Mouse (Mus musculus) heart, embryonic 16.5 days (tissue): Measurements from ENCODE around the gene Gm9837. TPM values are rescaled to one million over a fixed set of nuclear protein-coding genes. Genes with fewer than 3 reads are reported as not detected.

Experiments used
- ATAC-seq: fragments of 200-750 bp; cut with Nextera tagmentation; replicated peaks from 2 replicates; pipeline ENCODE4 v1.8.0; 2017; ENCODE audit warnings: moderate number of reproducible peaks; ENCODE audit not compliant: insufficient read depth, low FRiP score; ENCODE audit errors: extremely low read depth
- H3K27ac ChIP-seq: fragments of 300-500 bp; sonication (generic); 2 replicates; pipeline ENCODE4 v1.5.1; 2014; ENCODE audit warnings: mild to moderate bottlenecking, low read length, control low read depth, moderate library complexity
- H3K27me3 ChIP-seq: fragments of 300-500 bp; sonication (generic); 2 replicates; pipeline ENCODE4 v1.6.1; 2014; ENCODE audit warnings: low read length, mixed read lengths; ENCODE audit not compliant: control insufficient read depth, insufficient read depth
- H3K36me3 ChIP-seq: fragments of 300-500 bp; sonication (generic); 2 replicates; pipeline ENCODE4 v1.6.1; 2014; ENCODE audit not compliant: control insufficient read depth, insufficient read depth
- H3K4me1 ChIP-seq: fragments of 300-500 bp; sonication (generic); 2 replicates; pipeline ENCODE4 v1.6.1; 2014; ENCODE audit warnings: low read length, mixed read lengths; ENCODE audit not compliant: control insufficient read depth, insufficient read depth
- H3K4me2 ChIP-seq: fragments of 300-500 bp; sonication (generic); 2 replicates; pipeline ENCODE4 v1.6.1; 2014; ENCODE audit warnings: low read depth, mild to moderate bottlenecking, control low read depth, low read length
- H3K4me3 ChIP-seq: fragments of 300-500 bp; sonication (generic); 2 replicates; pipeline ENCODE4 v1.5.1; 2014; ENCODE audit warnings: mild to moderate bottlenecking, control low read depth, low read length
- H3K9ac ChIP-seq: fragments of 300-500 bp; sonication (generic); 2 replicates; pipeline ENCODE4 v1.6.1; 2014; ENCODE audit warnings: low read length, control low read depth
- H3K9me3 ChIP-seq: fragments of 300-500 bp; sonication (generic); replicated peaks from 2 replicates; pipeline ENCODE4 v1.6.1; 2016; ENCODE audit warnings: low read length; ENCODE audit not compliant: control insufficient read depth
- WGBS: fragments of 180-500 bp; shearing (Covaris S2); extraction: QIAGEN DNeasy Blood & Tissue Kit; methylation state at CpG from one replicate; pipeline ENCODE4 v1.1.7; 2014; 5-methylcytosine and 5-hydroxymethylcytosine counted together
- polyA plus RNA-seq: library from polyadenylated mRNA; unstranded; fragments of >200 nt; fragmentation: Nextera tagmentation; extraction: Ambion mirVana; gene quantifications from 2 replicates; pipeline ENCODE4 v1.2.1, GENCODE M21; 2015

The Gm9837 gene
- not detected in 2 replicates for polyA plus RNA-seq

DNA sequence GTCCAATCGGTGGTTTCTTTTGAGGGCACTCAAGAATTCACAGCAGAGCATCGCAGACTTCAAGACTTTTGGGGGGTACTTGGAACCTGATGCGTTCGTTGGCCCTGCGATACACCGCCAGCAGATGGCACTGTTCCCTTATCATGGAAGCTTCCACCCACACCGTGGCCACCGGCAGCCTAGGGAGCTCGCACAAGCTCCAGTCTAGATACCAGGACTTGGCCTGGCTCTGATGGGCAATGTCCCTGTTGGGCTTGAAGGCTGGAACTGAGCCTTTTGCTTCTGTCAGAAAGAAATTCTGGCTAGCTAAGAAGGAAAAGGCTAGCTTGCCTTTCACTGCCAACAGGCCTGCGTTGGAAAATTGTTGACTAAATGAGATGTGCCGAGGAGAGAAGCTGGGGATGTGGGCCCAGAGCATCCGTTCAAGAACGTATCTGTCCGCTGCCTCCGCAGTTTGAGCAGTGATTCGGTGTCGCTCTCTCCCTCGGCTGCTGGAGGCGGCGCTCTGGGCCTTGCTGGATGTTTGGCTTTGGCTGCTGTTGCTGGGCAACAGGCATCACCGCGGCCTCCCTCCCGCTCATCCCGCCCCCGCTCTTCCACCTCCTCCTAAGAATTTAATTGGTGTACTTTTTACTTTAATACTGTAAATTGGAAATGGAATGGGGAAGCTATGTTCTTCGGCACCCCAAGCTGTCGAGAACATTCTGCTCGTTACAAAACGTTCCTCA, at the start of gene Gm9837:
Gm9837 (minus strand) TSS at position 512 of the 728 bp plus-strand sequence.
- 4% methylated on average over 29 of the region's 29 CpGs for WGBS
- H3K36me3 ChIP-seq = no peaks in the 10 kb centered on the region
- 0 out of 2 replicates have a peak within 1 kb of the TSS, but pooled peaks have one; percentile 9 for H3K9ac ChIP-seq
- H3K9me3 ChIP-seq = no peaks in the 10 kb centered on the region
- H3K4me2 ChIP-seq = peak within 1 kb of the TSS; percentile 51
- H3K4me3 ChIP-seq = peak within 1 kb of the TSS; percentile 20
- no peak within 1 kb of the TSS for H3K27ac ChIP-seq
- peak; percentile 67 for ATAC-seq
- H3K27me3 ChIP-seq = peaks cover 48% of the 10 kb centered on the region
- peaks cover 15% of the 10 kb centered on the region; the same call in 1 of the 2 replicates for H3K4me1 ChIP-seq

DNA sequence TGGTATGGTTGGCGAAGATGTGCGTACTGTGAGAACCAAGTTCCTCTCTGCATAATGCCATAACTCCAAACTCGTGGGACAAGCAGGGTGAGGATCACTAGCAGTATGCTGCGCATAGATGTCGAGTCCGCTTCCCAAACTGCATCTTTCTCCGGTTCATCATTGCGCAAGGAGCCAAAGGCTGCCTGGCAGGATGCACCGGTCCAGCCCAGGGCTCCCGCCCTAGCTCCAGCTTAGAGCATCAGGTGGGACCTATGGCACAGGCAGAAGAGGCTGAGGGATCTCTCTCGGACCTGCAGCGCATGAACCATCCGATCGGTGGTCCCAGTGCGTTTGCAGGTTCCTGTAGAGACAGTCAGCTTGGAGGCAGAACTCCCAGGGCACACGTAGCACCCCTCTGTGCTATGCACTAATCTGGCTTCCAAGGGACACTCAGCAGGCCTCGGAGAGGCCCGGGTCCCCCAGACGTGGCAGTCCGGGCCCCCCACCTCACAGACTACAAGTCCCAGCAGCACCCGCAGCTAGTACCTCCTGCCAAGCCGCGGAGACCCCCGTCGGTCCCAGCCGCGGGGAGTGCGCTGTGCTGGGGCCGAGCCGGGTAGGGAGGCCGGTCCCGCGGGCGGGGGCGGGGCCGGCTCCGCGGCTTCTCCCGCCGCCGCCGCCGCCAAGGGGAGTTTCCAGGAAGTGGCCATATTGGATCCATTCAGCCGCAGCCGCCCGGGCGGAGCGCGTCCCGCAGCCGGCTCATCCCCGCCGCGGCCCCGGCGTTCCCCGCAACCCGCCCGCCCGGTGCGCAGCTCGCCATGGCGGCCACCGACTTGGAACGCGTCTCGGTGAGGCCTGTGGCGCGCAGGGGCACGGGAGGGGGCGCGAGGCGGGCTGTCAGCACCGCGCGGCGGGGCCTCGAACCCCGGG, 49.2 kb upstream of the Gm9837 start, which contains the start of gene Sept8:
Sept8 (plus strand) TSS at position 51 of the 915 bp plus-strand sequence.
- WGBS = 5% methylated on average over 78 of the region's 79 CpGs
- Histone ChIP-seq H3K27me3 (no peaks in the 10 kb centered on the region), H3K9me3 (no peaks in the 10 kb centered on the region), H3K27ac (peak within 1 kb of the TSS; percentile 89), H3K9ac (peak within 1 kb of the TSS; percentile 92), H3K4me2 (peak within 1 kb of the TSS; percentile 73), H3K4me1 (peaks cover 35% of the 10 kb centered on the region), H3K36me3 (no peaks in the 10 kb centered on the region), H3K4me3 (peak within 1 kb of the TSS; percentile 88)
- ATAC-seq = peak; percentile 60

DNA sequence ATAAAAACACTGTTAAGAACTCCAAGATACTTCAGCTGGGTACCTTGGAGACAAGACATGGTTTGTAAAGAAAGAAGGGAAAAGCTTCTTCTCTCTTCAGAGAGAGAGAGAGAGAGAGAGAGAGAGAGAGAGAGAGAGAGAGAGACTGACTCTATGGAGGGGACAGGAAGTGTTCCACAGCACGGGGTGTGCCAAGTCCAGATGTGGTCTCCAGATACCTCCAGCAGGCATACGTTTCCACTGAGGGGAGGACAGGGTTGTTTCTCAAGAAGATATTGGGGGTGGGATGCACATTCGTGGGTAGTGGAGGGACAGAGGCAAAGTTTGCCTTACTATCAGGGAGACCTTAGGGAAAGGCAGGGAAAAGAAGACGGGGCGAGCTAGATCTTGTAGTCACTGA, 48.5 kb upstream of the Gm9837 start:
- Histone ChIP-seq H3K27ac (no peak overlapping the region), H3K4me1 (peaks cover 32% of the 10 kb centered on the region), H3K9ac (no peak overlapping the region), H3K36me3 (no peaks in the 10 kb centered on the region), H3K9me3 (no peaks in the 10 kb centered on the region), H3K4me3 (no peak overlapping the region), H3K27me3 (no peaks in the 10 kb centered on the region), H3K4me2 (no peak overlapping the region)
- 53% methylated on average over 5 of the region's 5 CpGs for WGBS
- no peak for ATAC-seq

DNA sequence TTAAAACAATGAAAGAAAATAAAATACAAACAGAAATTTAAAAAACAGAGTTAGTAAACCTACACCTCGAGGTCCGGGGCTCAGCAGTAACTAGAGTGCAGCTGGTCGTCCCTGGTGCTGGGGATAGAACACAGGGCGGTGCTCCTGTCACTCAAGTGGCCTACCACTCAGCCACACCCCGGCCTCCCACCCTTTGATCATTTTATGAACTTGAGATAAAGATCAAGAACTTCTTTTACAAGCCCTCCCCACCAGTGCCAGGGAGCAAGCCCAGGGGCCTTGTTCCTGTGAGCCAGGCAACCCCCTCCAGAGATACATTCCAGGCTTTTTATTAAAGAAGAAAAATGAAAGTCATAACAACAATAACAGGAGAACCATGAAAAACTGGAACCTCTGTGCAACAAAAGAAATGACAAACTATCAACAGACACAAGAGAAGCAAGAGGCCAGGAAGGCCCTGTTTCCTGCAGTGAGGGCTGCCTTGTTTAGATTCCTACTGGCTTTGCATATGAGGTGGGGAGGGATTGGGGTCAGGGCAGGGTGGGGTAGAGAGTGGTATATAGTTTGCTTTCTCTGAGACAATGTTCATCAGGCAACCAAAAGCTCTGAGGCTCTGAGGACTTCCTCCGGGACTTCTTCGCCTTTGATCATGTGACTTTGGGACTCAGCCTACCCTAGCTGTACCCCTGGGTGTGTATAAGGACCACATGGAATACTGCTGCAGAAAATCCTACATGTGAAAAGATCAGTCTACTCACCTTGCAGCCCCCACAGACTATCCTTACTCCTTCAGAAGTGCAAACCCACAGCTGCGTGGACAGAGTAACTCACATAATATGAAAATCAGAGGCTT, 46.7 kb upstream of the Gm9837 start:
- 51% methylated on average over 8 of the region's 8 CpGs for WGBS
- Histone ChIP-seq H3K4me2 (no peak overlapping the region), H3K27ac (no peak overlapping the region), H3K4me1 (peaks cover 15% of the 10 kb centered on the region), H3K36me3 (no peaks in the 10 kb centered on the region), H3K27me3 (no peaks in the 10 kb centered on the region), H3K9ac (no peak overlapping the region), H3K4me3 (no peak overlapping the region), H3K9me3 (no peaks in the 10 kb centered on the region)
- ATAC-seq = no peak

DNA sequence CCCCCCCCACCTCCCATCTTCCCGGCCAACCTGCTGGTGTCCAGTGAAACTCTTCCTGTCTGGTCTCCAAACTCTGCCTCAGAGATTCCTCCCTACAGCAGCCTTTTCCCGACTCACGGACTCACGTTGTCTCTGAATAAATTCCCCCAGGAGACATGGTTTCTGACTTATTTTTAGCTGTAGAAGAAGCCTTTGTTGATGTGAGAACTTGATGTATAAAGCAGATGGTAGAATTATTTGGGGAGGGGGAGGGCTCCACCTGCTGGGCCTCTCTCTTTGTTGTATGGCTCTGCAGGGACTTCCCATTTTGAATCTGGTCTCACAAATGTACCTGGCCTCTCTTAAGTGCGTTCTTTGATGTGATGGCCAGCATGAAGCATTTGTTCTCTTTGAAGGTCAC, 40.1 kb upstream of the Gm9837 start:
- no peak overlapping the region for H3K4me3 ChIP-seq
- no peak overlapping the region for H3K4me2 ChIP-seq
- no peaks in the 10 kb centered on the region for H3K36me3 ChIP-seq
- H3K27ac ChIP-seq = no peak overlapping the region
- H3K9ac ChIP-seq = no peak overlapping the region
- WGBS = 34% methylated on average over 5 of the region's 5 CpGs
- no peaks in the 10 kb centered on the region; the same call in 1 of the 2 replicates for H3K4me1 ChIP-seq
- no peak for ATAC-seq
- H3K27me3 ChIP-seq = no peaks in the 10 kb centered on the region
- no peaks in the 10 kb centered on the region for H3K9me3 ChIP-seq

DNA sequence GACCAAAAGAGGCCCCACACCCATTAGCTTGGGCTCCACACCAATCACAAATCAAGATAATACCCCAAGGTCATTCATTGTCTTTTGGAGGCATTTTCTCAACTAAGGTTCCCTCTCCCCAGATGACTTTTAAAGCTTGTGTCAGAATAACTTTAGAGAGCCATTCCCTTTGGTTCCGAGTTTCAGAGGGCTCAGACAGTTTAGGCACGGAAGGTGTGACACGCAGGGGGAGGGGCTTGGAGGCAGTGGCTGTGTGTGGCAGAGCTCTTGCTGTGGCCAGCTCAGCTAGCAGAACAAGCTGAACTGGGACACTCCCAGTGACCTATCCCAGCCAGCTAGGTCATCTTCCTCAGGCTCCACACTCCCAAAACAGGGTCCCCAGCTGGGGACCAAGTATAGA, 38.3 kb upstream of the Gm9837 start:
- ATAC-seq = no peak
- H3K27me3 ChIP-seq = no peaks in the 10 kb centered on the region
- no peaks in the 10 kb centered on the region for H3K36me3 ChIP-seq
- H3K27ac ChIP-seq = no peak overlapping the region
- H3K9ac ChIP-seq = no peak overlapping the region
- 49% methylated on average over 3 of the region's 3 CpGs for WGBS
- H3K4me2 ChIP-seq = no peak overlapping the region
- H3K4me3 ChIP-seq = no peak overlapping the region
- no peaks in the 10 kb centered on the region for H3K9me3 ChIP-seq
- H3K4me1 ChIP-seq = no peaks in the 10 kb centered on the region; the same call in 1 of the 2 replicates

DNA sequence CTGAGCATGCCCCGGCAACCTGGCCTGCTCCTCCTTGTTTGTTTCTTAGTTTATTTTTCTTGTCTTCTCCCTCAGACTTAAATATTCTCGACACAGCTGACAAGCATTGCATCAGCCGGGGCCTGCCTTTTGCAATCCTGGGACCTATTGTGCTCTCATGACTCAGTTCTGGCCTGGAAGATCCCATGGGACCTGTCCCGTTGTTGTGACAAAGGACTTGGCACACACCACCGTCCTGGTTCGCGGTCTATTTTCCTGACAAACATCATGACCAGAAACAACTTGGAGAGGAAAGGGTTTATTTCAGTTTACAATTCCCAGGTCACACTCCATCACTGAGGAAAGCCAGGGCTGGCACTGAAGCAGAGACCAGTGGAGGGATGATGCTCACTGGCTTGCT, 37.9 kb upstream of the Gm9837 start:
- no peak overlapping the region for H3K27ac ChIP-seq
- H3K4me3 ChIP-seq = no peak overlapping the region
- H3K9me3 ChIP-seq = no peaks in the 10 kb centered on the region
- H3K27me3 ChIP-seq = no peaks in the 10 kb centered on the region
- H3K4me1 ChIP-seq = no peaks in the 10 kb centered on the region; the same call in 1 of the 2 replicates
- no peak for ATAC-seq
- no peaks in the 10 kb centered on the region for H3K36me3 ChIP-seq
- 56% methylated on average over 7 of the region's 7 CpGs for WGBS
- no peak overlapping the region for H3K9ac ChIP-seq
- H3K4me2 ChIP-seq = no peak overlapping the region

DNA sequence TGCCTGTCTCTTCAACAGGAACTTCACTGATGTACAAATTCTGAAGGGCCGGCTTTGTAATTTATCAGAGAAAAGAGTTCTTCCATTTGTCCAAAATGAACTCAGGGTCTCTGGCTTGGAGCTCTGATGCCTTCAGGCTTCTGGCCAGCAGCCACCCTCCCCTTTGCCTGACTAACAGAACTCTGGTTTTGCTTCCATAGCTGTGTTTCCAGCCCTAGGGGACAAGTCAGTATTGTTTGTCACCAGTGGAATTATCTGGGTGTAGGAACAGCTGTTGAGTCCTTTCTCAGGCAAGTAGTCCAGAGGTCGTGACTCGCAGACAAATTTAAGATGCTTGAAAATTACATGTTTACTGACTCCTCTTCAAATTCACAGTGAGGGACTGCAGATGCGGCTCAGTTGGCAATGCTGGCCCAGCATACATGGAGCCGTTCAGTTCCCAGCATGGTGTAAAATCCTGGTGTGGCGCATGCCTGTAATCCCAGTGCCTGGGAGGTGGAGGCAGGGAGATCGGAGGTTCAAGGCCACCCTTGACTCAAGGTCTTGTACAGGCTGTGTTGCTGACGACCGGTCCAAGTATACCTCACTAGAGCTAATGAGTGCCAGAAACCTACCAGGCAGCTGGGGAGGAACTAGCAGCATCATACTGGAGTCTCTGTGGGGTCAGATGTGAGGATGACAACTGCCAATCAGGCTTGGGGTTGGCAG, 37.0 kb upstream of the Gm9837 start:
- no peak for ATAC-seq
- H3K9ac ChIP-seq = no peak overlapping the region
- H3K4me2 ChIP-seq = no peak overlapping the region
- H3K9me3 ChIP-seq = no peaks in the 10 kb centered on the region
- no peak overlapping the region for H3K27ac ChIP-seq
- H3K36me3 ChIP-seq = no peaks in the 10 kb centered on the region
- H3K4me3 ChIP-seq = no peak overlapping the region
- H3K27me3 ChIP-seq = no peaks in the 10 kb centered on the region
- no peaks in the 10 kb centered on the region; the same call in 1 of the 2 replicates for H3K4me1 ChIP-seq
- 81% methylated on average over 9 of the region's 9 CpGs for WGBS
